Mouse (Mus musculus): ENCODE results near the gene Btf3. TPM values are rescaled to one million over a fixed set of nuclear protein-coding genes. Genes with fewer than 3 reads are reported as not detected.

The Btf3 gene
- 583 TPM for polyA plus RNA-seq (2017; shearing (Covaris generic))

DNA sequence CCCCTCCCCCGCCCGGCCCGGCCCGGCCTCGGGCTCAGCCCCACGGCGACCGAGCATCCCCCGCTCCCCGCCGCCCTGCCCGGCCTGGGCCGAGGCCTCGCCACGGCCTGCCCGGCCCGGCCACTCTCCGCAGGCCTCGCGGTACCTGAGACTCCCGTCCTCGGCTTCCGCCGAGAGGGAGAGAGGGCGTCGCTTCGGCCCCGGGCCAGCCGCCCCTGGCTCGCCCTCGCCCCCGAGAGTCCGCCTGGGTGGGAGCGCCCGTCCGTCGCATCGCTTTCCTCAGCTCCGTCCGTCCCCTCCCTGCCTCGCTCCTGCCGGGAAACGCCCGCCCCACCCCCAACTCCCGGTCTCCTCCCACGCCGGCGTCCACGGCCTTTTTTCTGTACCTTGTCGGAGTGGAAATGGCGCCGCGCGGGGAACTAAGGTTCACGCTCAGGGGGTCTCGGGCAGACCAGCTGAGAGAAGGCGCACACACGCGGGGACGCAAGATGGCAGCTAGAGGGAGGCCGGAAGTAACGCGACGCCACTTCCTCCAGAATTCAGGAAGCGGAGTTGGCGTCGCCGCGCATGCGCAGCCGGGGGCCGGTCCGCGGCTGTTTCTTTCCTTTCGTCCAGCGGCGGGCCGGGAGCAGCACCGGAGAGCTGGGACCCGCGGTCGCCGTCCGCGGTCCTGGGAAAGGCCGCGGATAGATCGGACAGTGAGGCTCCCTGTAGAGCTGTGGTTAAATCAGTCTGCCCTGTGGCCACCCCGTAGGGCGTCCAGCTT lies at the start of gene Btf3:
Btf3 (minus strand) TSS at position 527 of the 766 bp plus-strand sequence.

DNA sequence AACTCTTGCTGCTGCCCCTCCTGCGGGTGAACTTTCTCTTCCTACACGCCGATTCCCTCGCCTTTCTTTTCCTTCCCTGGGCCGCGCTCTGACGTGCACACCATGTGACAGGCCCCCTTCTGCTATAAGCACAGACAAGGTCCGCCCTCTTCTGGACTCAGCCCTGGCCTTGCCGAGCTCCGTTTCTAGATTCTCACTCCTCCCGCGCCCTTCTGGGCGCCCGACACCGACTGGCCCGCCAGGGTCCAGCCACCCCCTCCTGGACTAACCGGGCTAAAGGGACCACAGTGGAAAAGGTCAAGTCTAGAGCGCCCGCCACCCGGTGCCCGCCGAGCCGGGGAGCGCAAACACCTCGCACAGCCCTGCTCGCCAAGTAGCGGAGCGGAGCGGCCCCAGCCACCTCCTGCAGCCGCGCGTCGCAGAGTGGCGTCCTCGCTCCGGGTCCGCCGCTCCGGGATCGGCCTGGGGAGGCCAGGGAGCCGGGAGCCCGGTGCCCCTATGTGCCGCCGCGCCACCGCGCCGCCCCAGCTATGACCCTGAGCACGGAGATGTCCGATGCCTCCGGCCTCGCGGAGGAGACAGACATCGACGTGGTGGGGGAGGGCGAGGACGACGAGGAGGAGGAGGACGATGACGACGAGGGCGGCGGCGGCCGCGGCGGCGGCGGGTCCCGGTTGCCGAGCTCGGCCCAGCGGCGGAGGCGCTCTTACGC lies 37.4 kb upstream of the Btf3 start, which contains the start of gene Foxd1:
Foxd1 (plus strand) TSS at position 153 of the 712 bp plus-strand sequence.

DNA sequence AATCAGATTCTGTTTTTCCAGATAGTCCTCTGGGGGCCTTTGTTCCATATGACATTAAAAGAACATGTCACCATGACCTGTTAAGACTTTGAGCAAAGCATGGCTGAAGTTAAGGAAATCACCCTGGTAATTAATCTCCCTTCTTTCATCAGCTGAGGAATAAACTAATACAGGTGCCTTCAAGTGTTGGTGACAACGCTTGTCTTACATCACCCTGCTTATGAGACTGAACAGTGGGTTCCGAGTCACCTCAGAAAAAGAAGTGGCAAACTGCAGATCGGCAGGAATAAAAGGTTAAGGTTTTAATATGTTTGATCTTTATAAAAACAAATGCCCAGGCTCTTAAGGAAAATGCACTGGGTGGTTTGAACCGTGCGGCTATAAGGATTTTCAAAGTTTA lies 37.1 kb downstream of the Btf3 start, which contains the start of gene Gm21976:
Gm21976 (plus strand) TSS at position 202 of the 400 bp plus-strand sequence.

DNA sequence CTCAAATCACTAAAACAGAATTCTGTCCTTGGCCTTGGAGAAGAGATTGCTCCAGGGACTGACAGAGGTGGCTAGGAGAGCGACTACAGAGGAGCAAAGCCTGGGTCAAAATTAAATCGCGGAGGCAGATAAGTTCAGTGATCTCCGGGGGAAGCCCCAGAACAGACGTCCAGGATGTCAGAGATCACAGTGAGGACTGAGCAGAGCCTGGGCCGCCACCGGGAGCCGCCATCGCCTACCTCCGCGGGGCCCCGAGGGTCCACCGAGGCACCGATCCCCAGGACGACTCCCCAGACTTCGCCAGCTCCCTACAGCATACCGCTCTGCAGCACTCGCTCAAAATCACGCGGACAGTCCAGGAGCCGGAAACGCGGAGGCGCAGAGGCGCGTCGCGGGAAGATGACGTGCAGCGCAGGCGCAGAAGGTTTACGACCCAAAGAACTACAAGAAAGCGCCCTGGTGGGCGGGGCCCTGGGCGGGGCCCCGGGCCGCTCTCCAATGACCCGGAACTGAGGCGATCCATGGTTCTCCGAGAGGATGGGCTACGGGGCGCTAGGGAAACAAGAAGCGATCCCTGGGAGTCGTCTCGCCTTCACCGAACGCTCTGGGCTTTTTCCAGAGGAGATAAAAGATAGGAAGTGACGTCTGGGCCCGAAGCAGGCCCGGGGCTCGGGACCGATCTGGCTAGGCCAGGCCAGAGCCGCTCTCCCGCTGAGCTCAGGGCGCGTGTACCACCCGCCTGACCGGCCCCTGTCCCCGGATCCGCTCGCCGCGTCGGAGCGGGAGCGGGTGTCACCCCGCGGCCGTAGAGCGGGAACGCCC lies 54.0 kb downstream of the Btf3 start, which contains the start of the genes Utp15 and Ankra2:
Utp15 (minus strand) TSS at position 406 of the 822 bp plus-strand sequence.
Ankra2 (plus strand) TSS at position 439 of the 822 bp plus-strand sequence.

Other genes starting within 250 kb of the Btf3 start
- not detected for gene Arhgef28, start 110.6 kb downstream of the Btf3 start, polyA plus RNA-seq (2017; shearing (Covaris generic))
- gene Utp15, start 54.0 kb downstream of the Btf3 start, polyA plus RNA-seq (2017; shearing (Covaris generic)) = 56.5 TPM
- 42.4 TPM for gene Ankra2, start 53.9 kb downstream of the Btf3 start, polyA plus RNA-seq (2017; shearing (Covaris generic))
- not detected for gene Gm21976, start 37.1 kb downstream of the Btf3 start, polyA plus RNA-seq (2017; shearing (Covaris generic))
- not detected for gene Foxd1, start 37.2 kb upstream of the Btf3 start, polyA plus RNA-seq (2017; shearing (Covaris generic))
- gene Gm10320, start 175.0 kb upstream of the Btf3 start, polyA plus RNA-seq (2017; shearing (Covaris generic)) = not detected

Measured in inflammation-experienced regulatory T-cells, adult 16 weeks (primary cell).